ENCODE assay signal across 8 mouse cellular contexts in genomic region chr13:56135231-56136052, GRCm38 (mm10). TPM values are rescaled to one million over a fixed set of nuclear protein-coding genes. Genes with fewer than 3 reads are reported as not detected.
DNase-seq lines count a peak whose midpoint lies in the region; ATAC-seq and TF ChIP-seq lines count a peak whose summit lies in the region.

No protein-coding gene starts in this region.

- peaks cover 4% of the 10 kb centered on the region for H3K4me1 ChIP-seq in ES-Bruce4 (ENCODE audit: control insufficient read depth, insufficient read depth, low read length)
- H3K4me1 ChIP-seq in forebrain, embryonic 14.5 days (ENCODE audit: control insufficient read depth, insufficient read depth, low read length): peaks cover 12% of the 10 kb centered on the region
- peaks cover 19% of the 10 kb centered on the region for H3K4me1 ChIP-seq in neural tube, embryonic 14.5 days (ENCODE audit: control insufficient read depth, insufficient read depth, low read length)
- H3K4me1 ChIP-seq in testis, adult 2 months (ENCODE audit: control insufficient read depth, insufficient read depth, low read length): peaks cover 16% of the 10 kb centered on the region

- no peaks in the 10 kb centered on the region for H3K27me3 ChIP-seq in ES-Bruce4 (ENCODE audit: control insufficient read depth, insufficient read depth, low read length, poor library complexity, severe bottlenecking)
- no peaks in the 10 kb centered on the region for H3K27me3 ChIP-seq in forebrain, embryonic 14.5 days (replicated peaks; ENCODE audit: control insufficient read depth, insufficient read depth, low read length)
- H3K27me3 ChIP-seq in neural tube, embryonic 14.5 days (ENCODE audit: control insufficient read depth, insufficient read depth, low read length): no peaks in the 10 kb centered on the region; the same call in 1 of the 2 replicates
- no peaks in the 10 kb centered on the region for H3K27me3 ChIP-seq in testis, adult 2 months (ENCODE audit: control insufficient read depth, insufficient read depth, low read length)

- H3K27ac ChIP-seq in ES-Bruce4 (ENCODE audit: insufficient read depth, low read length): 0 out of 2 replicates have a peak overlapping the region, but pooled peaks have one; percentile 18
- peak overlapping the region; percentile 85 for H3K27ac ChIP-seq in forebrain, embryonic 14.5 days (ENCODE audit: low read depth, low read length)
- H3K27ac ChIP-seq in neural tube, embryonic 14.5 days (ENCODE audit: low read depth, low read length): peak overlapping the region; percentile 89
- H3K27ac ChIP-seq in testis, adult 2 months (ENCODE audit: control insufficient read depth, insufficient read depth, low read depth, low read length): peak overlapping the region; percentile 90

- intact Hi-C loops in heart, postnatal 14 days (cut with DNase I): no loop called here

- H3K4me3 ChIP-seq in ES-Bruce4 (ENCODE audit: low read depth, low read length): peak overlapping the region; percentile 68
- H3K4me3 ChIP-seq in forebrain, embryonic 14.5 days (ENCODE audit: low read depth, low read length): peak overlapping the region; percentile 96
- H3K4me3 ChIP-seq in neural tube, embryonic 14.5 days (ENCODE audit: low read depth, low read length): peak overlapping the region; percentile 98
- peak overlapping the region; percentile 91 for H3K4me3 ChIP-seq in testis, adult 2 months (ENCODE audit: control insufficient read depth, low read depth, low read length)

- peak; percentile 84 for ATAC-seq in cerebellum, adult (ENCODE audit: insufficient number of reproducible peaks, low FRiP score, low TSS enrichment)
- peak; percentile 89 for ATAC-seq in forebrain, embryonic 14.5 days
- peak; percentile 83 for ATAC-seq in neural tube, embryonic 14.5 days (ENCODE audit: low read depth)

- peak overlapping the region; percentile 88 for H3K4me2 ChIP-seq in forebrain, embryonic 14.5 days (ENCODE audit: low read length)
- H3K4me2 ChIP-seq in neural tube, embryonic 14.5 days (ENCODE audit: low read depth, low read length): peak overlapping the region; percentile 93

- no peaks in the 10 kb centered on the region for H3K36me3 ChIP-seq in ES-Bruce4 (ENCODE audit: control insufficient read depth, insufficient read depth, low read length, poor library complexity, severe bottlenecking)
- peaks cover 9% of the 10 kb centered on the region; the same call in 1 of the 2 replicates for H3K36me3 ChIP-seq in forebrain, embryonic 14.5 days (ENCODE audit: control insufficient read depth, insufficient read depth, low read length)
- no peaks in the 10 kb centered on the region for H3K36me3 ChIP-seq in neural tube, embryonic 14.5 days (ENCODE audit: control insufficient read depth, insufficient read depth, low read length)
- no peaks in the 10 kb centered on the region for H3K36me3 ChIP-seq in testis, adult 2 months (ENCODE audit: control insufficient read depth, insufficient read depth, low read length)

- DNase-seq in forebrain, embryonic 14.5 days (ENCODE audit: low spot score): peak; percentile 86
- DNase-seq in heart, postnatal 14 days: peak; percentile 93
- DNase-seq in layer of hippocampus, adult 18-20 months (ENCODE audit: low spot score in 2 of 2): peak; percentile 73 to 89
- peak; percentile 89 to 92 for DNase-seq in lung, adult 18-20 months

- TF ChIP-seq POLR2A in ES-Bruce4 (IDR thresholded peaks at IDR 0.05; ENCODE audit: insufficient read depth, low read length): no peak
- TF ChIP-seq POLR2A in testis, adult 2 months (IDR thresholded peaks at IDR 0.05; ENCODE audit: control insufficient read depth, low read depth, low read length): peak; percentile 43; the same call in 1 of the 2 replicates

- no peaks in the 10 kb centered on the region for H3K9me3 ChIP-seq in ES-Bruce4 (replicated peaks; ENCODE audit: control insufficient read depth, insufficient read depth, low read length, poor library complexity, severe bottlenecking)
- H3K9me3 ChIP-seq in forebrain, embryonic 14.5 days (replicated peaks; ENCODE audit: control insufficient read depth, low read length): no peaks in the 10 kb centered on the region
- no peaks in the 10 kb centered on the region for H3K9me3 ChIP-seq in neural tube, embryonic 14.5 days (ENCODE audit: control insufficient read depth, low read length)

- H3K9ac ChIP-seq in ES-Bruce4 (ENCODE audit: low read depth, poor library complexity, severe bottlenecking): peak overlapping the region; percentile 99
- peak overlapping the region; percentile 95 for H3K9ac ChIP-seq in forebrain, embryonic 14.5 days (ENCODE audit: low read length)
- peak overlapping the region; percentile 97 for H3K9ac ChIP-seq in neural tube, embryonic 14.5 days (replicated peaks; ENCODE audit: low read depth, low read length)

- TF ChIP-seq EP300 in ES-Bruce4 (IDR thresholded peaks at IDR 0.05; ENCODE audit: insufficient read depth, low read depth, low read length): no peak

- 1% methylated on average over 57 of the region's 89 CpGs for WGBS in forebrain, embryonic 14.5 days
- WGBS in neural tube, embryonic 14.5 days: 1% methylated on average over 78 of the region's 89 CpGs

- TF ChIP-seq CTCF in ES-Bruce4 (IDR thresholded peaks at IDR 0.05; ENCODE audit: low read depth, low read length): no peak
- TF ChIP-seq CTCF in testis, adult 2 months (IDR thresholded peaks at IDR 0.05; ENCODE audit: control insufficient read depth, insufficient read depth, insufficient replicate concordance, low read depth, low read length): no peak

RNA-seq across cellular contexts. Expression of gene H2afy, which starts 0.7 kb away (rescaled TPM):
- polyA plus RNA-seq in ES-Bruce4 (2011; ENCODE audit: insufficient read depth, insufficient read length, low read depth, missing spikeins): 222 and 240 TPM in 2 replicates
- 422 and 438 TPM in 2 replicates for polyA plus RNA-seq in forebrain, embryonic 14.5 days (2014; fragmentation: Nextera tagmentation; extraction: Ambion mirVana)
- 10 to 100 TPM; 68.3 to 68.5 TPM for total RNA-seq in heart, postnatal 14 days (2021)
- total RNA-seq in layer of hippocampus, adult 18-20 months (2021): 100 to 1,000 TPM; 115 to 121 TPM
- 273 and 328 TPM in 2 replicates for polyA plus RNA-seq in neural tube, embryonic 14.5 days (2014; fragmentation: Nextera tagmentation; extraction: Ambion mirVana)
- polyA plus RNA-seq in testis, adult 2 months (2012; rRNA removed): 56.3 and 61.0 TPM in 2 replicates

RNA-seq across cellular contexts. Expression of gene Tifab, which starts 43.2 kb away (rescaled TPM):
- 0.18 TPM in 1 of 2 replicates, not detected in the other for polyA plus RNA-seq in ES-Bruce4 (2011; ENCODE audit: insufficient read depth, insufficient read length, low read depth, missing spikeins)
- 0.42 and 0.58 TPM in 2 replicates for polyA plus RNA-seq in forebrain, embryonic 14.5 days (2014; fragmentation: Nextera tagmentation; extraction: Ambion mirVana)
- 1 to 10 TPM; 1.3 TPM for total RNA-seq in heart, postnatal 14 days (2021)
- total RNA-seq in layer of hippocampus, adult 18-20 months (2021): 1 to 10 TPM; 1.3 TPM
- polyA plus RNA-seq in neural tube, embryonic 14.5 days (2014; fragmentation: Nextera tagmentation; extraction: Ambion mirVana): 0.28 and 0.68 TPM in 2 replicates
- 0.15 and 0.35 TPM in 2 replicates for polyA plus RNA-seq in testis, adult 2 months (2012; rRNA removed)

Comparison
In these comparisons a context has a peak if more than half of its experiments do, and no peak if none do; other contexts are left out.
1. Peak in every context shown above with its lines: DNase-seq, ATAC-seq, H3K4me3 ChIP-seq and H3K27ac ChIP-seq.
2. H3K27ac ChIP-seq: peak in every context shown above with its lines; median percentile 90 in testis, adult 2 months; 89 in neural tube, embryonic 14.5 days; 85 in forebrain, embryonic 14.5 days; 18 in ES-Bruce4.